Mouse (Mus musculus): Measurements from ENCODE around the gene Numb. TPM values are rescaled to one million over a fixed set of nuclear protein-coding genes. Genes with fewer than 3 reads are reported as not detected.
"Not testable (repeated sequence)": the region's sequence is repeated elsewhere in the genome, so short reads cannot be mapped to it uniquely, and the experiment has no call there.

The Numb gene
- polyA plus RNA-seq, 1 experiment from 2014 or later, result 27.2 TPM

- no peak overlapping the region for H3K27ac ChIP-seq (ENCODE audit: low read depth, low read length)
- ATAC-seq (ENCODE audit: low FRiP score), result no peak
- WGBS, result 87% methylated on average over 1 of the region's 1 CpGs
These were observed 28.8 kb downstream of the Numb start for GRCm38 (mm10) chr12:83892926-83893325.

GRCm38 (mm10) chr12:83891278-83891677 lies 30.5 kb downstream of the Numb start:
- H3K27ac ChIP-seq (ENCODE audit: low read depth, low read length), result no peak overlapping the region
- no peaks in the 10 kb centered on the region for H3K27me3 ChIP-seq (ENCODE audit: control insufficient read depth, insufficient read depth, low read length)
- ATAC-seq (ENCODE audit: low FRiP score), result no peak
- H3K9me3 ChIP-seq (ENCODE audit: control insufficient read depth, low read length), result no peaks in the 10 kb centered on the region
- no peaks in the 10 kb centered on the region for H3K4me1 ChIP-seq (ENCODE audit: control insufficient read depth, insufficient read depth, low read length)
- no peak overlapping the region for H3K4me2 ChIP-seq
- H3K9ac ChIP-seq (ENCODE audit: low read length), result no peak overlapping the region
- no peak for DNase-seq (ENCODE audit: low spot score, missing footprints)
- no peak overlapping the region for H3K4me3 ChIP-seq (ENCODE audit: low read depth, low read length)
- no peaks in the 10 kb centered on the region; the same call in 1 of the 2 replicates for H3K36me3 ChIP-seq (ENCODE audit: control insufficient read depth, insufficient read depth, low read length)
- 93% methylated on average over 2 of the region's 2 CpGs for WGBS

More at GRCm38 (mm10) chr12:83892926-83893325, 28.8 kb downstream of the Numb start:
- H3K9ac ChIP-seq (ENCODE audit: low read length), result no peak overlapping the region
- no peak overlapping the region for H3K4me3 ChIP-seq (ENCODE audit: low read depth, low read length)
- no peaks in the 10 kb centered on the region for H3K9me3 ChIP-seq (ENCODE audit: control insufficient read depth, low read length)
- H3K4me2 ChIP-seq, result no peak overlapping the region
- no peaks in the 10 kb centered on the region; the same call in 1 of the 2 replicates for H3K36me3 ChIP-seq (ENCODE audit: control insufficient read depth, insufficient read depth, low read length)
- H3K4me1 ChIP-seq (ENCODE audit: control insufficient read depth, insufficient read depth, low read length), result no peaks in the 10 kb centered on the region
- H3K27me3 ChIP-seq (ENCODE audit: control insufficient read depth, insufficient read depth, low read length), result no peaks in the 10 kb centered on the region
- DNase-seq (ENCODE audit: low spot score, missing footprints), result peak; percentile 54

DNA sequence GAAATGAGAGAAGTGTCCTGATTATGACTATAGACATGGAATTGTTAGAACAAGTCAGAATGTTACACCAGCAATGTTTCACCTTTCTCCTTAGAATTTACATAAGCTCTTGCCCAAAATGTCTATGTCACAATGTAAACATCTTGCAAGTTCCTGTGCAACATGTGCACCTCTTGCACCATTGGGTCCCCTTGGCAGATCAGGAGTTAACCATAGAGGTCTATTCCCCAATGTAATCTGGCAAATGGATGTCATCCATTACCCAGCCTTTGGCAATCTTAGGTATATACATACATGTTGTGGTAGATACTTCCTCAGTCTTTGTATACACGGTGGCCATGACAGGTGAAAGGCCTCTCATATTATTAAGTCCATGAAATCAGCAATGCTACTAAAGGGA lies 32.6 kb downstream of the Numb start:
- Histone ChIP-seq H3K4me2 (no peak overlapping the region), H3K36me3 (ENCODE audit: control insufficient read depth, insufficient read depth, low read length) (no peaks in the 10 kb centered on the region; the same call in 1 of the 2 replicates), H3K9me3 (ENCODE audit: control insufficient read depth, low read length) (no peaks in the 10 kb centered on the region), H3K27ac (ENCODE audit: low read depth, low read length) (no peak overlapping the region), H3K9ac (ENCODE audit: low read length) (no peak overlapping the region), H3K27me3 (ENCODE audit: control insufficient read depth, insufficient read depth, low read length) (no peaks in the 10 kb centered on the region), H3K4me1 (ENCODE audit: control insufficient read depth, insufficient read depth, low read length) (no peaks in the 10 kb centered on the region), H3K4me3 (ENCODE audit: low read depth, low read length) (no peak overlapping the region)
- 92% methylated on average over 1 of the region's 1 CpGs for WGBS
- DNase-seq (ENCODE audit: low spot score, missing footprints) (no peak), ATAC-seq (ENCODE audit: low FRiP score) (no peak)

DNA sequence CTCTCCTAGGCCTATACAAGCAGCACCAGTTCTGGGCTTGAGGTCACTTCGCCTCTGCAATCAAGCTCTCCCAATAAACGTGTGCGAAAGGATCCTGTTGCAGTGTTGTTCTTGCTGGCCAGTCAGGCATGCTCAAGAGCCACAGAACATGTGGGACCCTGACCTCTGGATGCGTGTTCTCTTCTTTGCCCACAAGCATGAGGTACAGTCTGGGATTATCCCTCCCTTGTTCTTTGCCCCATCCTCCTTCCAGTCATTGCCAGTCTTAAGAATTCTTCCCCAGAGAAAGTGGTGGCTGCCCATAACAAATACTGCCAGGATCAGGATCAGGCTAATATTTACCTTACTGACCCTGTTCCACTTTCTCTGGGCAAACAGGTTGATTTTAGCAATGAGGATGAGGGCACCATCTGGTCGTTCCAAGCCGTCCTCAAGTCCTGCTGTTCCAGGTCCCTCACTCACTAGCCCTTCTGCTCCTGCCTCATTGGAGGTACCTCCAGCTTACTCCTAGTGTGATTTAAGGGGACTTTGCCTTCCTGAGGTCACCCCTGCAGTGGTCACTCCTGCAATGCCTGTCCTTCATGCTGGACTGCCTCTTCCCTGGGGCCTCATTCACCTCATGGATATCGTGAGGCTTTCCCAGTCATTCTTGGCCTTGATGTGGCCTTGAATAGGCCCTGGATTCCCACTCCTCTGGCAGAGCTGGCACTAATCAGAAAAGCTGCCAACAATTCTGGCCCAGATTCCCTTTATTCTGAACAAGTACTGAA lies 36.0 kb downstream of the Numb start:
- Histone ChIP-seq H3K36me3 (ENCODE audit: control insufficient read depth, insufficient read depth, low read length) (no peaks in the 10 kb centered on the region), H3K27me3 (ENCODE audit: control insufficient read depth, insufficient read depth, low read length) (no peaks in the 10 kb centered on the region), H3K4me1 (ENCODE audit: control insufficient read depth, insufficient read depth, low read length) (no peaks in the 10 kb centered on the region), H3K4me3 (ENCODE audit: low read depth, low read length) (no peak overlapping the region), H3K9ac (ENCODE audit: low read length) (no peak overlapping the region), H3K9me3 (ENCODE audit: control insufficient read depth, low read length) (no peaks in the 10 kb centered on the region), H3K27ac (ENCODE audit: low read depth, low read length) (no peak overlapping the region), H3K4me2 (no peak overlapping the region)
- ATAC-seq (ENCODE audit: low FRiP score) (no peak), DNase-seq (ENCODE audit: low spot score, missing footprints) (no peak)
- 93% methylated on average over 7 of the region's 7 CpGs for WGBS

GRCm38 (mm10) chr12:83885065-83885464 lies 36.7 kb downstream of the Numb start:
- not testable (repeated sequence) for H3K27ac ChIP-seq (ENCODE audit: low read depth, low read length); H3K36me3 ChIP-seq (ENCODE audit: control insufficient read depth, insufficient read depth, low read length); ATAC-seq (ENCODE audit: low FRiP score); H3K4me1 ChIP-seq (ENCODE audit: control insufficient read depth, insufficient read depth, low read length); DNase-seq (ENCODE audit: low spot score, missing footprints); H3K27me3 ChIP-seq (ENCODE audit: control insufficient read depth, insufficient read depth, low read length); H3K4me3 ChIP-seq (ENCODE audit: low read depth, low read length); H3K9ac ChIP-seq (ENCODE audit: low read length); H3K4me2 ChIP-seq; H3K9me3 ChIP-seq (ENCODE audit: control insufficient read depth, low read length)
- over 99% methylated on average over 5 of the region's 5 CpGs for WGBS

DNA sequence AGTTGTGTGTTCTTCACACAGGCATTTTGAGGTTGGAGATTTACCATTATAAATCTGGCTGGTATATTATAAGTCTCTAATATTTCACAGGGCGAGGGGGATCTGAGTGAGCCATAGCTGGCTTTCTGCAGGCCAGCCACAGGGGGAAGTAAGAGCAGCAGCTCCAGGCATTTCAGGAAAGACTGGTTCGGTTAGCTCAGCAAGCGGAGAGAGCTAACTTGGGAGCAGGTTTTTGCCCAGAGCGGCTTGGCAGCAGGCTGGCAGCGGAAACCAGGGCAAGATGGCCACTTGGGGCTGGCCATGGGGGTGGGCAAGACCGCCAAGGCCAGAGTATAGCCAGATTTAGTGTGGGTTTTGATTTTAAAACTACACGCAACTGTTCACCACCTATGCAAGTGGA lies 39.2 kb downstream of the Numb start:
- no peak for DNase-seq (ENCODE audit: low spot score, missing footprints)
- Histone ChIP-seq H3K4me2 (no peak overlapping the region), H3K36me3 (ENCODE audit: control insufficient read depth, insufficient read depth, low read length) (no peaks in the 10 kb centered on the region), H3K9me3 (ENCODE audit: control insufficient read depth, low read length) (no peaks in the 10 kb centered on the region), H3K9ac (ENCODE audit: low read length) (no peak overlapping the region), H3K4me1 (ENCODE audit: control insufficient read depth, insufficient read depth, low read length) (no peaks in the 10 kb centered on the region), H3K27me3 (ENCODE audit: control insufficient read depth, insufficient read depth, low read length) (no peaks in the 10 kb centered on the region), H3K4me3 (ENCODE audit: low read depth, low read length) (no peak overlapping the region), H3K27ac (ENCODE audit: low read depth, low read length) (no peak overlapping the region)
- 91% methylated on average over 7 of the region's 7 CpGs for WGBS
- ATAC-seq (ENCODE audit: low FRiP score), result no peak

DNA sequence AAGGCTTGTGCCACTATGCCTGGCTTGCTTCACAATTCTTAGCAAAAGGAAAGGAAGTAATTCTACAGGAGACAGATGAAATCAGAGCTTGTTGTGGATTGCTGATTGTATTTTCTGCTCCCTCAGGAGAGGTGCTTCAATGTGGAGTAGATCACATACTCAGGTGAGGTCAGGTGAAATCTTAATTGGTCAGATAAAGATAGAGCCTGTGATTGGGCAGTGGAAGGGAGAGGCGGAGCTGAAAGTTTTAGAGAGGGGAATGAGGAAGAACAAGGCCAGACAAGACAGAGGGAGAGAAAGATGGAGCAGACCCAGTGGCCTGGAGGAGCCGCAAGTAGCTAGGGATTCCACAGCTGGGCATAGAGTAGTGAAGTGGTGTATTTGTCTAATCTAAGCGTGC lies 39.6 kb downstream of the Numb start:
- Histone ChIP-seq H3K27ac (ENCODE audit: low read depth, low read length) (no peak overlapping the region), H3K9me3 (ENCODE audit: control insufficient read depth, low read length) (no peaks in the 10 kb centered on the region), H3K9ac (ENCODE audit: low read length) (no peak overlapping the region), H3K27me3 (ENCODE audit: control insufficient read depth, insufficient read depth, low read length) (no peaks in the 10 kb centered on the region), H3K4me2 (no peak overlapping the region), H3K4me1 (ENCODE audit: control insufficient read depth, insufficient read depth, low read length) (no peaks in the 10 kb centered on the region), H3K4me3 (ENCODE audit: low read depth, low read length) (no peak overlapping the region), H3K36me3 (ENCODE audit: control insufficient read depth, insufficient read depth, low read length) (no peaks in the 10 kb centered on the region)
- no peak for DNase-seq (ENCODE audit: low spot score, missing footprints)
- ATAC-seq (ENCODE audit: low FRiP score), result no peak
- WGBS, result 96% methylated on average over 3 of the region's 3 CpGs

- Histone ChIP-seq H3K27ac (ENCODE audit: low read depth, low read length) (no peak overlapping the region), H3K4me1 (ENCODE audit: control insufficient read depth, insufficient read depth, low read length) (no peaks in the 10 kb centered on the region), H3K27me3 (ENCODE audit: control insufficient read depth, insufficient read depth, low read length) (no peaks in the 10 kb centered on the region), H3K36me3 (ENCODE audit: control insufficient read depth, insufficient read depth, low read length) (no peaks in the 10 kb centered on the region), H3K4me2 (no peak overlapping the region), H3K4me3 (ENCODE audit: low read depth, low read length) (no peak overlapping the region), H3K9me3 (ENCODE audit: control insufficient read depth, low read length) (no peaks in the 10 kb centered on the region), H3K9ac (ENCODE audit: low read length) (no peak overlapping the region)
- no peak for DNase-seq (ENCODE audit: low spot score, missing footprints)
- ATAC-seq (ENCODE audit: low FRiP score), result no peak
- 86% methylated on average over 2 of the region's 2 CpGs for WGBS
These were observed 40.8 kb downstream of the Numb start for GRCm38 (mm10) chr12:83880913-83881312.

DNA sequence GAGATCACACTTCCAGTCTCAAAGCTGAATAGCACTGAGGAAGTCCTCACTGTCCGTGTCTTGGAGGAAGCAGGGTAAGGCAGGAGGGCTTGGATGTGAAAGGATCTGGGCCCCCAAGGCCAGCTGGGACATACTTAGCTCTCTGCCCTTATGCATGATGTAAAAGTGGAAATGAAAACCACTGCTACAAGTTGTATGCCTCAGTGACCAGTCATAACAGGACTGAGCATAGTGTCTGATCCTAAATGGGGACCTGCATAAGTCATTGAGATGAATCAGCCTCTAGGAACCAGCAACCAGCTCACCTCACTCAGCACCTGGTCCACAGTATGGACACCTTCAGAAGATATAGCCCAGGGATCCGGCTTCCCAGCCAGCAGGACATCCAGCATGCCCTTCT lies 46.6 kb downstream of the Numb start:
- H3K4me2 ChIP-seq, result no peak overlapping the region
- no peaks in the 10 kb centered on the region for H3K9me3 ChIP-seq (ENCODE audit: control insufficient read depth, low read length)
- H3K4me1 ChIP-seq (ENCODE audit: control insufficient read depth, insufficient read depth, low read length), result no peaks in the 10 kb centered on the region
- H3K9ac ChIP-seq (ENCODE audit: low read length), result no peak overlapping the region
- DNase-seq (ENCODE audit: low spot score, missing footprints) (no peak), ATAC-seq (ENCODE audit: low FRiP score) (no peak)
- WGBS, result 93% methylated on average over 2 of the region's 2 CpGs
- no peaks in the 10 kb centered on the region for H3K27me3 ChIP-seq (ENCODE audit: control insufficient read depth, insufficient read depth, low read length)
- no peak overlapping the region for H3K27ac ChIP-seq (ENCODE audit: low read depth, low read length)
- H3K4me3 ChIP-seq (ENCODE audit: low read depth, low read length), result no peak overlapping the region
- peaks cover 4% of the 10 kb centered on the region; the same call in 1 of the 2 replicates for H3K36me3 ChIP-seq (ENCODE audit: control insufficient read depth, insufficient read depth, low read length)
